Mouse (Mus musculus): ENCODE results near the gene Gm49368.
"Not testable (repeated sequence)": the region's sequence is repeated elsewhere in the genome, so short reads cannot be mapped to it uniquely, and the experiment has no call there.

The Gm49368 gene

DNA sequence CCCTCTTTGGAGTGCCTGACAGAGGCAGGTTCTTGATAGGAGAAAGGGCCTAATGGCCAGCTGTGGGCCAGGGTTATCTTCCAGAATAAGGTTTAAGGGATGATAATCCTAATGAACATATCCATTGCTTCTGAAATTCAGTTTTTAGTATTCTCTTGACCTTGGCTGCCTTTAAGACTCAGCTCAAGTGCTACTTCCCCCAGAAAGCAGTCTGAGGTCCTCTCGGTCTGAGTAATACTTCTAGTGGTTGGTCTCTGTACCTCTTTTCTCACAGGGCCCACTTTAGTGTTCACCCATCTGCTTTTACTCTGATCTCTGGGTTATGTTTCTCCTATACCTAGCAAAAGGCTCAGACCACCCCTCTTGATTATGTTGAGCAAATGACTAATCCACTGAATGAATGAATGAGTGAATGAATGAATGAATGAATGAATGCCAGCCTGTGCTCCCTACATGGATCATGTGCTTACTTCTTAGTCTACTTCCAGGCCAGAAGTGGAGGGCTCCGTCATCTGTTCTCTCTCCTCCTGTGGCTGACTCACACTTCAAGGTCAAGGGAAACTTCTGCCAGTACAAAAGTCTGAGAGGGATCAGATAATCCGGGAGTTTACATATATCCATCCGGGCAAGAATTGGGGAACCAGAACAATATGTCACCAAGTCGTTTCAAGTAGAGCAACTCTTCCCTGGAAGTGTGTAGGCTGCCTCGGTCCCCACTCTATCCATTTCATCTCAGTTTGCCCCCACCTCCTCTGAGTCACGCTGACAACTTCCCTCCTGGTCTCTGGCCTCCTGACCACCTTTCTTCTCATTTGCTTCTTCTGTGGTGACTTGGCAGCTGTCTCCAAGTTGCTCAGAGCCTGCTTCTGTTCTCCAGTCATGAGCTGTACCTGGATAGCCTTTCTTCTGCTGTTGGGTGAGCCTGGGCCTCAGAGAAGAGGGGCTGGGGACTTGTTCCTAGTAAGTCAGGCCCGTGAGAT is 66.5 kb downstream of the Gm49368 start, which contains the start of gene Itgax:
Gene Itgax, plus strand, starts transcription at position 807 of the 980 bp plus-strand sequence.
- DNase-seq (ENCODE audit: low read depth, low spot score), result no peak

DNA sequence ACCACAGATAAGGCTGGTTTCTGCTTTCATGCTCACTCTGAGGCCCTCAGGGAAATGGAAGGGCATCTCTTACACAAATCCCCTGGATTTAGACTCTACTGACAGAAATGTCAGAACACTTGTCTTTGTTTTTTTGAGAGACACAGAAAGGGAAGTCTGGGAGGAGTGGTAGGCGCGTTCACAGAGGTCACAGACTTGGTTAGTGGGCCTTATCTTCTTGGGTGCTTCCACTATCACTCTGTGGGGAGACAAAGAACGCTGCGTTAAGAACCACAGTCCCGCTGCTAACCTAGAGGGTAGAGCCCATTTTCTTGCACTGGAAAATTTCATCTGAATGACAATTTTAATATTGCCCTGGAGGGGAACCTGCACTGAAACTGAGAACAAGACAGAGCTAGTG is 69.7 kb downstream of the Gm49368 start:
- no peak for DNase-seq (ENCODE audit: low read depth, low spot score)

DNA sequence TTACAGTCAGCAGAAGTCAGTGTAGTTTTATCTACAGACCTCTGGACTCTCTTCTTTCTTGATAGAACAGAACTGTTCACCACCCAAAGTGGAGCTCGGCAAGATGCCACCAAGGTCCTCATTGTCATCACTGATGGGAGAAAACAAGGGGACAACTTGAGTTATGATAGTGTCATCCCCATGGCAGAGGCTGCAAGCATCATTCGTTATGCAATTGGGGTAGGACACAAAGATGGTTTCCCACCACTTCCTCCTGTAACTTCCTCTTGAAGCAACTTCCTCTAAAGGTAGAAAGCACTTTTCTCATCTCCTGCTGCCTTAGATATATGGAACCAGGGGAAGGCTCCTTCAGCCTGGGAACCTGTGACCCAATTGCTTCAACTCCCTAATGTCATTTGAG is 71.1 kb downstream of the Gm49368 start:
- no peak for DNase-seq (ENCODE audit: low read depth, low spot score)

DNA sequence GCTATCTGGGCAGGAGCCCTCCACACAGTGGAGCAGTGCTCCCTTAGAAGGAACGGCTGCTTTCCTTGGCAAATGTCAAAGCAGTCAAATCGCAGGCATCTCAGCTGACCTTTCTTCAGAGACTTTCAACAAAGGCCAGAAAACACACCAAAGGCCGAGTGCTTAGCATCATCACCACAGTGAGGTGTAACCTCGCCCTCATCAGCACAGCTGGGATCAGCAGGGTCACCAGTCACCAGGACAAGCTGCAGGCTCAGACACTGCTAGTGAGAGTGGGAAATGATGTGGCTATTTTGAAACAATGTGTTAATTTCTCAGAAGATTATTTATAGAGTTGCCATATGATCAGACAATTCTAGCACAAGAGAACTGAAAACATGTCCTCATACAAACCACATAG is 74.4 kb downstream of the Gm49368 start:
- DNase-seq (ENCODE audit: low read depth, low spot score), result no peak

DNA sequence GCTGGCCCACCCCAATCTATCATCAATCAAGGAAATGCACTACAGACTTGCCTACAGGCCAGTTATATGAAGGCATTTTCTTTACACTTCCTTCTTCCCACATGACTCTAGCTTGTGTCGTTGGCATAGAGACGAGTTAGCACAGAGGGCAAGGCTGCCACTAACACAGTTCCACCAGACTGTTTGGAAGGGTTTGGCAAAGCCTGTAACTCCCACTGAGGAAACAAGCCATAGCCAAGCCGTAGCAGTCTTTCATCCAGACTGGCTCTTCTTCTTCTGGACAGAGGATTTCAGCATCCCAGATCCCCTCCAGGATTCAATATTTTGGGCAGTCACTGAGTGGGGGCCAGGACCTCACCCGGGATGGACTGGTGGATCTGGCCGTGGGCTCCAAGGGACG is 77.1 kb downstream of the Gm49368 start:
- no peak for DNase-seq (ENCODE audit: low read depth, low spot score)

DNA sequence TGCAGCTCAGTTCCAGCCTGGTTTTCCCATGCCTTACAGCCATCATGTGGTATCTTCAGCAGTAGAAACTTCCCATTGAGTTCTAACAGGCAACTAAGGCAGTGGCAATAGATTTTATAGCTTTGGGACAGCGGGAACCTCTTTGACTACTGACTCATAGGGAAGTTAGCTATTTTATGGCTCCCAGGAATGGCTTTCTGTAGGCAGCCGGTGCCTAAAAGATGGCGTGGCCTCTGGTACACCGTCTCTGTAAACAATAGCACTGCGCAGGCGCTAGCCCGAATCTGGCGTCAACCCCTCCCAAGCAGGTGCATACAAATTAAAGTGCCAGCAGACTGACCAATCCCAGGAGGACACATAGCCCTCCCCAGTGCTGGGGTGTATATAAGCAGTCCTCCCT is 88.5 kb downstream of the Gm49368 start:
- no peak for DNase-seq (ENCODE audit: low read depth, low spot score)

DNA sequence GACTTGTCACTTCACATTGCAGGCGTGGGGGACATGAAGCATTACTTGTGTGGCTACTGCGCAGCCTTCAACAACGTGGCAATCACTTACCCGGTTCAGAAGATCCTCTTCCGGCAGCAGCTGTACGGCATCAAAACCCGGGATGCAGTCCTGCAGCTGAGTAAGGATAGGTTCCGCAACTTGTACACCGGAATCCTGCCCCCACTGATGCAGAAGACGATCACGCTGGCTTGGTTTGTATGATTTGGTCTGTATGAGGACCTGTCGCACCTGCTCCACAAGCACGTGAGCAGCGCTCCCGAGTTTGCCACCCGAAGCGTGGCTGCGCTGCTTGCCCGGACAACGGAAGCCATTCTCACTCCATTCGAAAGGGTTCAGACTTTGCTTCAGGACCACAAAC is 91.6 kb downstream of the Gm49368 start, which contains the start of gene Itgad:
Gene Itgad, plus strand, starts transcription at position 301 of the 400 bp plus-strand sequence.
- no peak for DNase-seq (ENCODE audit: low read depth, low spot score)

DNA sequence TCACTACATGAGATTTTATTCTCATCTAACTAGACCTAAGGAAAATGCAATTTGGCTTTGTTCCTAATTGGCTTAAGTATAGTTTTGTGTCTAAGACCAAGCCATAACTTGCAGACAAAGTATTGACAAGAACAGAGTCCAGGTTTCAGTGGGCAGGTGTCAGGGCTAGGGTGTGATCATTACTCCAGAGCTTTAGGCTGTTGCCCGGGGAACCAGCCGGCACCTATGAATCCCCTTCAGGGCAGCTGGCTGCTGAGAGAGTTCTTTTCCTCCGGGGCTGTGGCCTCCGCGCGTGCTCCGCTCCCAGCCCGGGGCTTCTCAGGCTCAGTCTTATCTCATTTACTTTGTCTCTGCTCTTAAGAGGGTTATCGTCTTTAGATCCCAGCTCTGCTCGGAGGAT is 92.4 kb downstream of the Gm49368 start:
- no peak for DNase-seq (ENCODE audit: low read depth, low spot score)

DNA sequence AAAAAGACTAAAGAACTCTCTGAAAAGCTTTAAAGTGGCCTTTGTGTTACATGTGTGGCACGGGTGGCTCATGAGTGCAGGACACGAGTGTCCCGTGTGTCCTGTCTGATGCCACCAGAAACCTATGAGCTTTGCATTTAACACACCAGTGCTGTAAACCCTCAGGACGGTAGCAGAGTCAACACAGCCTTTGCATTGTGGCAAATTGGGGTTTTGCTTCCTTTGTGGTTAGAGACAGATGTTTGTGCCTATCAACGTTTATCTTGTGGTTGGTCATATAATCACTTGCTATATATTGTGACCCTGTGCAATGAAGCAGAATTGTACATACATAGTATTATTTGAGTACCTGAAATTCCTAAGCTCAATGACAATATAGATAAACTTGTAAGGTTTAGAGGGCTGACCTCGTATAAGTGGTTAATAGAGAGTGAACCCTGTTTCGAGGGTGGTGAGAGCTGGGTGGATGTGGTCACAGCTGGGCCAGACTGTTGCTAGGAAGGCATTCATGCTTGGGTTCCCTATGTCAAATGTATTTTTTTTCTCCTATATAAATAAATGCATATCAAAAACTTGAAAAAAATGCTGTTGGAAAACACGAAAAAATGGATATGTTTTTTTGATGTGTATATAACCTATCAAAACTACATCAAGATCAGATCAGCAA is 96.3 kb downstream of the Gm49368 start:
- not testable (repeated sequence) for DNase-seq (ENCODE audit: low read depth, low spot score)

DNA sequence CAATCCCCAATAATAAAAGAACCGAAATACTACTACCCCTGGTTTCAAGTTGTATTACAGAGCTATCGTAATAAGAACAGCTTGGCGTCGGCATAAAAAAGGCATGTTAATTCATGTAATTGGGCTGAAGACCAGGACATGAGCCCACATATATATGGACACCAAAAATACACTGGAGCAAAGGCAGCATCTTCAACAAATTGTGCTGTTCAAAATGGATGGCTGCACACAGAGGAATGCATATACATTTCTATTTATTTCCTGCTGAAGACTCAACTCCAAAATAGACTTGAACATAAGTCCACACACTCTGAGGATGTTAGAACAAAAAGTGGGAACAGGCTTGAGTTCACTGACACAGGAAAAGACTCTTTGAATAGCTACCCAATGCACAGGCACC is 101.5 kb downstream of the Gm49368 start:
- DNase-seq (ENCODE audit: low read depth, low spot score), result no peak

DNA sequence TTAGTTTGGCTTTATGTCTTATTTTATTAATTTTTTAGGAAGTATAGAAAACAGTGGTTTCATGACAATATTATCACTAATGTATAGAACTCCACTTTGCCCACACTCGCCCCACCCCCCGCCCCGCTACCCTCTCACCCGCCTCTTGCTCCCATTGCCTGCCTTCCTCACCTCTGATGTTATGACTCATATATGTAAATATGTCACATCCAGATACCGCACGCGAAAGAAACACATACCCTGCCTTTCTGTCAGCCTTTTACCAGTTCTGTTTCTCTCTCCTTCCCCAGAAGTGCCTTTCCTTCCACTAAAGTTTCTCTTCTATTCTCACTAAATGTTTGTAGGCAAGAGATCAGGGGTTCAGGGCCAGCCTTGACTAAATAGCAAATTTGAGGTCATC is 103.9 kb downstream of the Gm49368 start:
- no peak for DNase-seq (ENCODE audit: low read depth, low spot score)

DNA sequence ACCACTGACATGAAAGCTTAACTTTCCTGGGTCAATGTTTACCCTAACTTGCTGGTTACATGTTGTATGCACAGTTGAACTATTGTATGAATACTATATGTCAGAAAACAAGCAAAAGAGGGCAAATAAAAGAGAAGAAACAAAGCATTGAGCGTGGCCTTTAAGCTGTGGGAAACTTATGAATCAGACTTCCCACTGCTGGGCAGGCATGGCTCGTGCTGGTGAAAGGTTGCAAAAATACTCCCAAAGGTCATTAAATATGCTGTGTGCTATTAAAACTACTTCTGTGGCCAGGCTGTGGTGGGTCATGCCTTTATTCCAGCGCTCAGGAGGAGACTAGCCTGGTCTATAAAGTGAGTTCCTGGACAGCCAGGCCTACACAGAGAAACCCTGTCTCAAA is 107.5 kb downstream of the Gm49368 start:
- no peak for DNase-seq (ENCODE audit: low read depth, low spot score)

All from forelimb bud, embryonic 11.5 days (tissue).